Mouse (Mus musculus): ENCODE measurements at regions not wholly inside any gene's neighbourhood (a gene's known extent, or its start where the extent isn't known, plus 50 kb on each side); places are given as distances from the start of the nearest gene placed in this dataset.

DNA sequence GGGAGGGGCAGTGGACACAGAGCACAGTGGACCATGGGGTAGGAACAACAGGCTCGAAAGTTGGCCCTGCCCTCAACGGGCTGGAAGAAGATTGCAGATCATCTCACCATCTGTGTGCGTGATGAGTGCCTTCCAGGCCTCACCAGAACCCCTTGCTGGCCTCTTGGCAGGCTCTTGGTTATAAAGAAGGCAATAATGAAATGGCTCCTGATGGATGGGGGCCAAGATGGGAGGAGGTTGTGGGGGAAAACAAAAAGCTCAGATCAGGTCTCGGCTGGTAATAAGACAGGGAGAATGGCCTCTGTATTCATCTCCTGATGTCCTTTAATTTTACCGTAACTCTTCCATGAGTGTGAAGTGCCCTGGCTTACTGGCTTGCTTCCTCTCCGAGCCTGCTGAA, 189.1 kb downstream of the Dyrk2 start:
- H3K4me1 ChIP-seq (ENCODE audit: control insufficient read depth in 1 of 2, insufficient read depth in 2 of 2) = no peaks in the 10 kb centered on the region
- H3K4me2 ChIP-seq (ENCODE audit: insufficient read depth, low read depth, poor library complexity, severe bottlenecking) = no peak overlapping the region
- DNase-seq (ENCODE audit: extremely low read depth) = no peak
- no peak overlapping the region for H3K9ac ChIP-seq (ENCODE audit: insufficient read depth, low read depth)
- H3K27me3 ChIP-seq (replicated peaks) = no peaks in the 10 kb centered on the region
- H3K79me2 ChIP-seq (replicated peaks; ENCODE audit: control insufficient read depth, extremely low read depth, insufficient read depth, poor library complexity, severe bottlenecking) = no peaks in the 10 kb centered on the region
- dilution Hi-C loops (cut with MboI; ENCODE audit: extremely low pct_ligation_motif_present, extremely low pct_unique_long_range_greater_than_20kb, low sequenced_read_pairs) (no loop called here), in situ Hi-C loops (cut with MboI; ENCODE audit: low pct_ligation_motif_present, low pct_unique_long_range_greater_than_20kb, low sequenced_read_pairs) (no loop called here)
- no peak overlapping the region for H3K27ac ChIP-seq (ENCODE audit: insufficient read depth, low read depth)
- H3K4me3 ChIP-seq (replicated peaks in 1 of 3; ENCODE audit: low read depth in 2 of 3, low read length in 2 of 3, poor library complexity in 1 of 3) = no peak overlapping the region
- TF ChIP-seq CHD2 (IDR thresholded peaks at IDR 0.05; ENCODE audit: low read length) (no peak), IRF4 (IDR thresholded peaks at IDR 0.05; ENCODE audit: low read depth, low read length) (no peak), ZNF384 (IDR thresholded peaks at IDR 0.05; ENCODE audit: low read depth, low read length) (no peak), USF1 (IDR thresholded peaks at IDR 0.05; ENCODE audit: low read depth, low read length) (no peak), BHLHE40 (IDR thresholded peaks at IDR 0.05; ENCODE audit: low read depth, low read length) (no peak), ELF1 (IDR thresholded peaks at IDR 0.05; ENCODE audit: low read depth, low read length) (no peak), NELFE (IDR thresholded peaks at IDR 0.05; ENCODE audit: low read depth, low read length) (no peak), NRF1 (IDR thresholded peaks at IDR 0.05; ENCODE audit: low read depth, low read length) (no peak), MAX (IDR thresholded peaks at IDR 0.05; ENCODE audit: low read length) (no peak), KAT2A (IDR thresholded peaks at IDR 0.05; ENCODE audit: insufficient replicate concordance, low read length) (no peak), ETS1 (conservative IDR thresholded peaks at IDR 0.05; ENCODE audit: low read depth, low read length) (no peak)
- no peaks in the 10 kb centered on the region for H3K9me3 ChIP-seq (replicated peaks; ENCODE audit: low read length)
- H3K36me3 ChIP-seq (replicated peaks in 1 of 2; ENCODE audit: control insufficient read depth in 1 of 2, insufficient read depth in 1 of 2, low read length in 1 of 2) = no peaks in the 10 kb centered on the region

DNA sequence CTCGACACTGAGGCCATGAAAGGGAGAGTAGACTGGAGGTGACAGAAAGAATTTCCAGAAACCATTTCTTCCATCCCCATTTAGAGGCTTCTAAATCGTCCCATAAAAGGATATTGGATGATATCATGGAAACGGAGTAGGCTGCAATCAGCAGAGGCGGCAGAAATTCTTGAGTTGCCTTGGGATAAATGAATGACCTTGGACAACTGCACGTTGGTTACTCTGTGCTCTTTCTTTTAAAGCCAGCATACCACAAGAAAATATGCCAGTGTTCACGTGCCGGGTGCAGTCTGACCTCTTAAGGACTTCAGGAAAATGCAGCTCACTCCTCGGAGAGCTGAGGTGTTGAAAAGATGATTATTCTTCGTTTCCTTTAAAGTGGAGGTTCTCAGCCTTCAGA, 186.7 kb downstream of the Dyrk2 start:
- Histone ChIP-seq H3K27me3 (replicated peaks) (no peaks in the 10 kb centered on the region), H3K4me2 (ENCODE audit: insufficient read depth, low read depth, poor library complexity, severe bottlenecking) (no peak overlapping the region), H3K4me3 (replicated peaks in 1 of 3; ENCODE audit: low read depth in 2 of 3, low read length in 2 of 3, poor library complexity in 1 of 3) (no peak overlapping the region), H3K79me2 (replicated peaks; ENCODE audit: control insufficient read depth, extremely low read depth, insufficient read depth, poor library complexity, severe bottlenecking) (no peaks in the 10 kb centered on the region), H3K9me3 (replicated peaks; ENCODE audit: low read length) (no peaks in the 10 kb centered on the region), H3K27ac (ENCODE audit: insufficient read depth, low read depth) (no peak overlapping the region), H3K36me3 (replicated peaks in 1 of 2; ENCODE audit: control insufficient read depth in 1 of 2, insufficient read depth in 1 of 2, low read length in 1 of 2) (no peaks in the 10 kb centered on the region), H3K9ac (ENCODE audit: insufficient read depth, low read depth) (no peak overlapping the region), H3K4me1 (ENCODE audit: control insufficient read depth in 1 of 2, insufficient read depth in 2 of 2) (no peaks in the 10 kb centered on the region)
- dilution Hi-C loops (cut with MboI; ENCODE audit: extremely low pct_ligation_motif_present, extremely low pct_unique_long_range_greater_than_20kb, low sequenced_read_pairs) (no loop called here), in situ Hi-C loops (cut with MboI; ENCODE audit: low pct_ligation_motif_present, low pct_unique_long_range_greater_than_20kb, low sequenced_read_pairs) (no loop called here)
- no peak for TF ChIP-seq SIN3A (IDR thresholded peaks at IDR 0.05; ENCODE audit: low read length)
- TF ChIP-seq MEF2A (IDR thresholded peaks at IDR 0.05; ENCODE audit: borderline replicate concordance, low read depth, low read length) = no peak
- no peak for DNase-seq (ENCODE audit: extremely low read depth)

DNA sequence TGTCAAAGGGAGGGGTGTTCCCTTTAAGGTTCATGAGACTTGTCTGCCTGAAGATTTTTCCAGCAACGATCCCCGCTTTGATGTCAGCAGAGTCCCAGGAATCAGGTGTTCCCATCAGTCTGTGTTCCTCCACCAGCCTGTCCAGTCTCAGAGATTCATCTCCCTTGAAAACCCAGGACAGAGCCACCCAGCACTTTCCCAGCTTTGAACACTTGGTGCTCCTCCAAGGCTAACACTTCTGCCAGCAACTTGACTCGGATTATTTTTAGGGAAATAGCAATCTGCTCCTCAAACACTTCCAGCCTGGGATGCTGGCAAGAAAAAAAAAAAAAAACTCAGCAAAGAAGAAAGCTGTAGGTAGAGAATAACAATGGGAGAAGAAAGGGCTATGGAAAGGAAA, 170.7 kb downstream of the Dyrk2 start:
- no peaks in the 10 kb centered on the region for H3K79me2 ChIP-seq (replicated peaks; ENCODE audit: control insufficient read depth, extremely low read depth, insufficient read depth, poor library complexity, severe bottlenecking)
- in situ Hi-C loops (cut with MboI; ENCODE audit: low pct_ligation_motif_present, low pct_unique_long_range_greater_than_20kb, low sequenced_read_pairs) (no loop called here), dilution Hi-C loops (cut with MboI; ENCODE audit: extremely low pct_ligation_motif_present, extremely low pct_unique_long_range_greater_than_20kb, low sequenced_read_pairs) (no loop called here)
- no peaks in the 10 kb centered on the region for H3K36me3 ChIP-seq (replicated peaks in 1 of 2; ENCODE audit: control insufficient read depth in 1 of 2, insufficient read depth in 1 of 2, low read length in 1 of 2)
- no peak overlapping the region for H3K27ac ChIP-seq (ENCODE audit: insufficient read depth, low read depth)
- H3K4me3 ChIP-seq (replicated peaks in 1 of 3; ENCODE audit: low read depth in 2 of 3, low read length in 2 of 3, poor library complexity in 1 of 3) = no peak overlapping the region
- H3K27me3 ChIP-seq (replicated peaks) = no peaks in the 10 kb centered on the region
- H3K4me2 ChIP-seq (ENCODE audit: insufficient read depth, low read depth, poor library complexity, severe bottlenecking) = no peak overlapping the region
- TF ChIP-seq USF2 (conservative IDR thresholded peaks at IDR 0.05; ENCODE audit: low read depth, low read length) (no peak), CTCF (conservative IDR thresholded peaks at IDR 0.05 in 1 of 2, IDR thresholded peaks at IDR 0.05 in 1 of 2; ENCODE audit: low read depth in 2 of 2, low read length in 2 of 2) (no peak), RAD21 (IDR thresholded peaks at IDR 0.05; ENCODE audit: low read depth, low read length) (no peak), ZNF384 (IDR thresholded peaks at IDR 0.05; ENCODE audit: low read depth, low read length) (no peak), MAZ (IDR thresholded peaks at IDR 0.05; ENCODE audit: low read depth, low read length) (no peak), NRF1 (IDR thresholded peaks at IDR 0.05; ENCODE audit: low read depth, low read length) (no peak), JUN (IDR thresholded peaks at IDR 0.05; ENCODE audit: insufficient read depth, low read depth, low read length) (no peak), PAX5 (IDR thresholded peaks at IDR 0.05; ENCODE audit: low read length) (no peak), MAX (IDR thresholded peaks at IDR 0.05; ENCODE audit: low read length) (no peak), MYC (IDR thresholded peaks at IDR 0.05; ENCODE audit: low read depth, low read length) (no peak), ETS1 (conservative IDR thresholded peaks at IDR 0.05; ENCODE audit: low read depth, low read length) (no peak), NELFE (IDR thresholded peaks at IDR 0.05; ENCODE audit: low read depth, low read length) (no peak), USF1 (IDR thresholded peaks at IDR 0.05; ENCODE audit: low read depth, low read length) (no peak)
- DNase-seq (ENCODE audit: extremely low read depth) = no peak
- no peak overlapping the region for H3K9ac ChIP-seq (ENCODE audit: insufficient read depth, low read depth)
- H3K9me3 ChIP-seq (replicated peaks; ENCODE audit: low read length) = no peaks in the 10 kb centered on the region
- H3K4me1 ChIP-seq (ENCODE audit: control insufficient read depth in 1 of 2, insufficient read depth in 2 of 2) = no peaks in the 10 kb centered on the region; a peak in 1 of 4 replicates
